Mouse (Mus musculus): ENCODE results near the gene Rgl1. TPM values are rescaled to one million over a fixed set of nuclear protein-coding genes. Genes with fewer than 3 reads are reported as not detected.
"Not testable (repeated sequence)": the region's sequence is repeated elsewhere in the genome, so short reads cannot be mapped to it uniquely, and the experiment has no call there.

Gene Rgl1
- total and polyA plus RNA-seq, 2 experiments from 2014 or later, result 22.5 to 27.8 TPM

- no peak for DNase-seq
- WGBS, result 97% methylated on average over 8 of the region's 8 CpGs
- Histone ChIP-seq H3K9ac (no peak overlapping the region), H3K36me3 (ENCODE audit: insufficient read depth) (no peaks in the 10 kb centered on the region), H3K4me1 (ENCODE audit: insufficient read depth) (no peaks in the 10 kb centered on the region), H3K27me3 (ENCODE audit: insufficient read depth, low read length) (no peaks in the 10 kb centered on the region), H3K9me3 (ENCODE audit: low read length) (no peaks in the 10 kb centered on the region), H3K4me3 (ENCODE audit: low read depth, low read length) (no peak overlapping the region), H3K27ac (ENCODE audit: low read depth, low read length) (no peak overlapping the region), H3K4me2 (ENCODE audit: low read depth) (no peak overlapping the region)
- no peak for ATAC-seq
- TF ChIP-seq CTCF (IDR thresholded peaks at IDR 0.05; ENCODE audit: low read depth), result no peak
These were observed 18.5 kb upstream of the Rgl1 start for GRCm38 (mm10) chr1:152784620-152785019.

DNA sequence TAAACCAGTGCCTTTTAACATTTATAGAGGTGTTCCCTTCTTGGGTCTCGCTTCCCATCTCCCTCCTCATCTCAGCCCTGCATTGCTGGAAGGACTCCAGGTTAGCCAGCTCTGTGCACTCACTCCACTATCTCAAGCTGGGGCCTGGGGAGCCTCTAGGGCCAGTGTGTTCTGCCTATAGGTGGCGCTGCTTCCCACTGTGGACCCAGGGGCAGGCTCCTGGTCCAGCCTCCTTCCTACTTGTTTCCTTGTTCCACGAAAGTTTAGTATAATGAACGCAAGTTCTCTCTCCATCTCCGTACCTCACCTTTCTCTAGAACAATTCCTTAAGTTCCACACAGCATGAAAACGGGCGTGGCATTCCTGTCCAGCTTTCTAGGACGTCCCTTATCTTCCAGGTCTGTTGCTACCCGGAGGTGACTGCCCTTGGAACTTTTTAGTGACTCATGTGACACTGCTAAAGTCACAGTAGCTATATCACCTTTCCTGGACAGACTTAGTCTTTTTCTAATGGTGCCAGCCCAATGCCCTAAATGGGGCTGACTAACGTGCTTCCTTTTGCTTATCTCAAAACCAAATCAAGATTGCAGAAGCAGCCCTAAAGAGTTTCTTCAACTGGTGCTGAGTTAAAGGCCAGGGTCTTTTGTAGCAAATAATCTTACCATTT lies 13.1 kb upstream of the Rgl1 start:
- Histone ChIP-seq H3K9me3 (ENCODE audit: low read length) (no peaks in the 10 kb centered on the region), H3K27me3 (ENCODE audit: insufficient read depth, low read length) (no peaks in the 10 kb centered on the region), H3K4me3 (ENCODE audit: low read depth, low read length) (no peak overlapping the region), H3K4me1 (ENCODE audit: insufficient read depth) (no peaks in the 10 kb centered on the region), H3K9ac (no peak overlapping the region), H3K4me2 (ENCODE audit: low read depth) (no peak overlapping the region), H3K27ac (ENCODE audit: low read depth, low read length) (no peak overlapping the region), H3K36me3 (ENCODE audit: insufficient read depth) (peaks cover 17% of the 10 kb centered on the region)
- ATAC-seq, result no peak
- no peak for DNase-seq
- 37% methylated on average over 10 of the region's 10 CpGs for WGBS
- TF ChIP-seq CTCF (IDR thresholded peaks at IDR 0.05; ENCODE audit: low read depth), result peak; percentile 53; the same call in 1 of the 2 replicates

DNA sequence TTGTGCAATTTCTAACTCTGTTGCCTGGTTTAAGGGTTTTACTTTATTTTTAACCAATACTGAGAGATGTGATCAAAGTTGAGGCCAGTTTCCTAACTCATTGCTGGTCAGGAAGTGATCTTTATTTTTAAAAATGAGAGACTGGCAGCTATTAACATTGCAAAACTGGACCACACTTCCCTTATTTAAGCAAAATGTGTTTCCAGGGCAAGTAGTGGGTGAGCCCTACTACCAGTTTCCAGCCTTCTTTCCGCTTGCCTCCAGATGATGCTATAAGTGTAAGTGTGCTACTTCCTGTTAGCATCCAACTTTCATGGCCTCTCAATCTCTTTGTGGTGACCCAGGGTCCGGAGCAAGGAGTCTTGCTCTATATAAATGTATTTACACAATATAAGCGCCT lies 8.4 kb upstream of the Rgl1 start:
- H3K4me1 ChIP-seq (ENCODE audit: insufficient read depth); ATAC-seq; H3K27ac ChIP-seq (ENCODE audit: low read depth, low read length); H3K4me3 ChIP-seq (ENCODE audit: low read depth, low read length); H3K9ac ChIP-seq; DNase-seq; H3K9me3 ChIP-seq (ENCODE audit: low read length); H3K4me2 ChIP-seq (ENCODE audit: low read depth); H3K27me3 ChIP-seq (ENCODE audit: insufficient read depth, low read length): not testable (repeated sequence)
- H3K36me3 ChIP-seq (ENCODE audit: insufficient read depth), result peaks cover 48% of the 10 kb centered on the region
- 94% methylated on average over 3 of the region's 3 CpGs for WGBS

DNA sequence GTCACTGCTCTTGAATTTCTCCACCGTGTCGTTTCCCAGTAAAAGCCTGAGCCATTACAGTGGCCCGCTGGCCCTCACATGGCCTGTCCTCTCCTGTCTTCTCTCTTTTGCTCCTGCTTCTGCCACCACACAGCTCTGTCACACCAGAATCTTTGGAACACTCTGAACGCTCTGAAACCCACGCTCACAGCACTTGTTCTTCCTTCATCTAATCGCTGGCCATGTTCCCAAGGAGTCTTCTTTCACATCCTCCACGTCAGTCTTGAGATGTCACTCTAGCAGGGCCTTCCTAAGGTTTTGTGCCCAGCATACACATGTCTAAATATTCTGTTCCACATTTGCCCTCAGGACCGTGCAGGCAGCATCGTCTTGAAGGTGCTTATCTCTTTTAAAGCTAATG lies 4.9 kb upstream of the Rgl1 start:
- ATAC-seq (no peak), DNase-seq (no peak)
- Histone ChIP-seq H3K4me2 (ENCODE audit: low read depth) (no peak overlapping the region), H3K9ac (no peak overlapping the region), H3K4me3 (ENCODE audit: low read depth, low read length) (no peak overlapping the region), H3K9me3 (ENCODE audit: low read length) (no peaks in the 10 kb centered on the region), H3K27me3 (ENCODE audit: insufficient read depth, low read length) (no peaks in the 10 kb centered on the region), H3K27ac (ENCODE audit: low read depth, low read length) (no peak overlapping the region), H3K36me3 (ENCODE audit: insufficient read depth) (peaks cover 51% of the 10 kb centered on the region), H3K4me1 (ENCODE audit: insufficient read depth) (no peaks in the 10 kb centered on the region)
- TF ChIP-seq CTCF (IDR thresholded peaks at IDR 0.05; ENCODE audit: low read depth), result no peak
- WGBS, result 85% methylated on average over 9 of the region's 9 CpGs

DNA sequence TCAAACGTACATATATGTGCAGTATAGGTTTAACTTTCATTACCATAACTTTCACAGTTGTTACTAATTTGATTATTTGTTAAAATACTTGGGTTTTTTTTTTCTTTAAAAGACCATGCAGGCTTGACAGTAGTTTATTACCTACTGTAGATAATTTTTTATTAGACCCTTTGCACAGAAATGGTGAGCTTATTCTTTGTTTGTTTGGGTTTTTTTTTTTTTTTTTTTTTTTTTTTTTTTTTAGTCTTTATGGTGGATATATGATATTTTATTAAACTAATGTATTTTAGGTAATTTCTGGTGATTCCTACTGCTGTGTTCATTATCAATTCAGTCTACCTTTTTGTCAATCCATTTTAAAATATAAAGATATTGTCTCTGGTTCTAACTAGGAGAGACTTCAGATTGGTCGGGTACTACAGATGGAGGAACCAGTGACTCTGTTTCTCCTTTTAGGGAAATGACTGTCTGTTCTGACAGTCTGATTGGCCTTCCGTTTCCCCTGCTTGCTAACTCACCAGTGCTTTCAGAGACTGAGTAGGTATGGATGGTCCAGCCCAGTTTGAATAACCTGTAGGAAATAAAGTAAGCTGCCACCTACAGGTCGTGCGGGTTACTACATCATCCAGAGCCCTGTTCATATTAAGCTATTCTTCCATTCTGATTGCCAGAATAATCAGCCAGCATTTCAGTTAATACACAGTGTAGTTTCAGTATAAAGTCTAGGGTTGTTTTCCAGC lies 1.8 kb upstream of the Rgl1 start:
- Histone ChIP-seq H3K27me3 (ENCODE audit: insufficient read depth, low read length) (no peaks in the 10 kb centered on the region), H3K9me3 (ENCODE audit: low read length) (no peaks in the 10 kb centered on the region), H3K4me1 (ENCODE audit: insufficient read depth) (no peaks in the 10 kb centered on the region), H3K4me2 (ENCODE audit: low read depth) (peak overlapping the region; percentile 42), H3K9ac (peak overlapping the region; percentile 93; the same call in 1 of the 2 replicates), H3K27ac (ENCODE audit: low read depth, low read length) (no peak overlapping the region), H3K4me3 (ENCODE audit: low read depth, low read length) (peak overlapping the region; percentile 63), H3K36me3 (ENCODE audit: insufficient read depth) (peaks cover 24% of the 10 kb centered on the region)
- ATAC-seq (peak; percentile 32; the same call in 1 of the 2 replicates), DNase-seq (peak; percentile 89)
- TF ChIP-seq CTCF (IDR thresholded peaks at IDR 0.05; ENCODE audit: low read depth), result peak; percentile 77
- 2% methylated on average over 5 of the region's 5 CpGs for WGBS

DNA sequence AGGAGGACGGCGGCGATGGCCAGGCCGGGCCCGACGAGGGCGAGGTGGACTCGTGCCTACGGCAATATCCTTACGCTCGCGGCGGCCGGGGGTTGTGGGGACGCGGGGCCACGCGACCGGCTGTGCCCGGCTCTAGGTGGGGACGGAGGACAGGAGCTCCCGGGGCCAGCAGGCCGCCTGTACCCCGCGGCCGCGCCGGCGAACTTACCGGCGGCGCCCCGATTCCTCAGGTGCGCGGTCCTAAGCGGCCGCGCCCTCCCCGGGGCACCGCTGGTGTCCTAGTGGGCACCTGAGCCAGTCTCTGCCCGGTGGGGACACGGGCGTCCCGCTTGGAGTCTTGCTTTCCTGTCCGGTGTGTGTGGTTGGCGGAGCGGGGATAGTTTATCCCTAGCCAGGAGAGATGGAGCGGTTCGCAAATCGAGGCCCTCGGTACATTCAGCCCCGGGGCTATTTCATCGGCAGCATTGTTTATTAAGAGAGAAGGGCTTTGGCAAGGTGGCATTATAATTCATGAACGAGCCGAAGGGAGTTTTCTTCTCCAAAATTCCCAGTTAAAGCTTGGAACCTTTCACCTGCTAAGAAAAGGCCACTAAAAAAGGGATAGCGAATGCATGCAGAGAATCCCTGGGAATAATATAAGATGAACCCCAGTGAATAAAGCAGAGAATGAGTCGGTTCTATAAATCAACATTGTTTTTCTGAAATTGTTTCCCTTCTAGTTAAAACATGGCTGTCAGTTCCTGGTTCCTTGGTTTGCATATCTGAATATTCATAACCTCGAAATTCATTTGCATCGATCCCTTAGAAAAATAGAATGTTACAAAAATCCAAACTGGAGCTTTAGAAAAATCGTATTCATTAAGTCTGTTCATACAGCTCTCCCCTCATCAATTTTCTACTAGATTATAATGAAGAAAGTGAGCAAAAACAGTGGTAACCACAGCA lies 925 bp upstream of the Rgl1 start:
- Histone ChIP-seq H3K4me3 (ENCODE audit: low read depth, low read length) (peak overlapping the region; percentile 63), H3K9me3 (ENCODE audit: low read length) (no peaks in the 10 kb centered on the region), H3K4me2 (ENCODE audit: low read depth) (peak overlapping the region; percentile 42), H3K36me3 (ENCODE audit: insufficient read depth) (peaks cover 16% of the 10 kb centered on the region), H3K27ac (ENCODE audit: low read depth, low read length) (peak overlapping the region; percentile 91), H3K27me3 (ENCODE audit: insufficient read depth, low read length) (no peaks in the 10 kb centered on the region), H3K9ac (peak overlapping the region; percentile 93), H3K4me1 (ENCODE audit: insufficient read depth) (no peaks in the 10 kb centered on the region)
- WGBS, result 2% methylated on average over 60 of the region's 60 CpGs
- peak; percentile 36 for ATAC-seq
- DNase-seq, result peak; percentile 60
- TF ChIP-seq CTCF (IDR thresholded peaks at IDR 0.05; ENCODE audit: low read depth), result no peak

Data from forebrain, postnatal 0 days (tissue).